Mouse (Mus musculus) thymus, adult 2 months (tissue): ENCODE results near the gene Psg16. TPM values are rescaled to one million over a fixed set of nuclear protein-coding genes. Genes with fewer than 3 reads are reported as not detected.
"Not testable (repeated sequence)": the region's sequence is repeated elsewhere in the genome, so short reads cannot be mapped to it uniquely, and the experiment has no call there.

Experiments used
- DNase-seq: peaks from one replicate; pipeline ENCODE4 v3.0.0; 2021
- H3K27ac ChIP-seq: fragments of 200-500 bp; 2 replicates; pipeline ENCODE4 v1.5.1; 2012; ENCODE audit warnings: low read length, control low read depth; ENCODE audit not compliant: control insufficient read depth, insufficient read depth
- H3K27me3 ChIP-seq: fragments of 200-500 bp; 2 replicates; pipeline ENCODE4 v1.6.1; 2012; ENCODE audit warnings: mild to moderate bottlenecking, low read length, moderate library complexity, mixed read lengths; ENCODE audit not compliant: control insufficient read depth, insufficient read depth
- H3K36me3 ChIP-seq: fragments of 200-500 bp; 2 replicates; pipeline ENCODE4 v1.6.1; 2012; ENCODE audit warnings: mild to moderate bottlenecking, low read length, moderate library complexity; ENCODE audit not compliant: control insufficient read depth, insufficient read depth
- H3K4me1 ChIP-seq: fragments of 200-500 bp; replicated peaks from 2 replicates; pipeline ENCODE4 v1.6.1; 2012; ENCODE audit warnings: low read length; ENCODE audit not compliant: control insufficient read depth, insufficient read depth
- H3K4me3 ChIP-seq: fragments of 200-500 bp; 2 replicates; pipeline ENCODE4 v1.5.1; 2012; ENCODE audit warnings: mild to moderate bottlenecking, low read length, control low read depth, moderate library complexity; ENCODE audit not compliant: control insufficient read depth, insufficient read depth
- CTCF ChIP-seq: fragments of 200-500 bp; IDR thresholded peaks from 2 replicates; pipeline ENCODE4 v1.5.1; 2012; ENCODE audit warnings: mild to moderate bottlenecking, control low read depth, low read length, moderate library complexity, borderline replicate concordance; ENCODE audit not compliant: control insufficient read depth, poor library complexity, insufficient read depth; ENCODE audit errors: extremely low read depth
- POLR2A ChIP-seq: fragments of 200-500 bp; IDR thresholded peaks from 2 replicates; pipeline ENCODE4 v1.6.1; 2012; ENCODE audit warnings: mild to moderate bottlenecking, low read length, control low read depth, moderate library complexity; ENCODE audit not compliant: control insufficient read depth, poor library complexity, insufficient read depth; ENCODE audit errors: extremely low read depth
- WGBS: fragments of 180-500 bp; shearing (Covaris S2); methylation state at CpG from one replicate; pipeline ENCODE4 v1.1.7; 2018; 5-methylcytosine and 5-hydroxymethylcytosine counted together
- polyA plus RNA-seq: library from polyadenylated mRNA; depleted of rRNA; stranded (reverse); fragments of >200 nt; gene quantifications from 2 replicates; pipeline ENCODE4 v1.2.3, GENCODE M21; 2012

Gene Psg16
- polyA plus RNA-seq, 1 experiment: not detected

DNA sequence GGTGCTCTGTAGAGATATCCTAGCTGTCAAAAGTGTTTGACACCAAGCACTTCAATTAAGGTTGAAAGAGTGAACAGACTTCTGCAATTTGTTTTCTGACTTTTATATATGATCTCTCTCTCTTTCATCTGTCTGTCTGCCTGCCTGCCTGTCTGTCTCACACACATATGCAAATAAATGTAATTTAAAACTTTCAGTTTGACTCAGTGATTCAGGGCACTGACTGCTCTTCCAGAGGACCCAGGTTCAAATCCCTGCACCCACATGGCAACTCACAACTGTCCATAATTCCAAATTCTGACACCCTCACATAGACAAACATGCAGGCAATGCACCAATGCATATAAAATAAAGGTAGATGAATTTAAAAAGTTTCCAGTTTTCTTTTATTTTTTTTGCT lies 6.8 kb upstream of the Psg16 start:
- TF ChIP-seq POLR2A (no peak), CTCF (no peak)
- Histone ChIP-seq H3K27ac (no peak overlapping the region), H3K4me1 (no peaks in the 10 kb centered on the region), H3K36me3 (no peaks in the 10 kb centered on the region), H3K4me3 (no peak overlapping the region), H3K27me3 (no peaks in the 10 kb centered on the region)
- no peak for DNase-seq

DNA sequence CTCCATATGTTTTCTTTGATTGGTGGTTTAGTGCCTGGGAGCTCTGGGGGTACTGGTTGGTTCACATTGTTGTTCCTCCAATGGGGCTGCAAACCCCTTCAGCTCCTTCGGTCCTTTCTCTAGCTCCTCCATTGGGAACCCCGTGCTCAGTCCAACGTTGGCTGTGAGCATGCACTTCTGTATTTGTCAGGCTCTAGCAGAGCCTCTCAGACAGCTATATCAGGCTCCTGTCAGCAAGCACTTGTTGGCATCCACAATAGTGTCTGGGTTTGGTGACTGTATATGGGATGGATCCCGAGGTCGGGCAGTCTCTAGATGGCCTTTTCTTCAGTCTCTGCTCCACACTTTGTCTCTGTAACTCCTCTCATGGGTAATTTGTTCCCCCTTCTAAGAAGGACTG lies 6.2 kb upstream of the Psg16 start:
- WGBS: 73% methylated on average over 5 of the region's 5 CpGs
- not testable (repeated sequence) for DNase-seq, H3K27ac ChIP-seq

DNA sequence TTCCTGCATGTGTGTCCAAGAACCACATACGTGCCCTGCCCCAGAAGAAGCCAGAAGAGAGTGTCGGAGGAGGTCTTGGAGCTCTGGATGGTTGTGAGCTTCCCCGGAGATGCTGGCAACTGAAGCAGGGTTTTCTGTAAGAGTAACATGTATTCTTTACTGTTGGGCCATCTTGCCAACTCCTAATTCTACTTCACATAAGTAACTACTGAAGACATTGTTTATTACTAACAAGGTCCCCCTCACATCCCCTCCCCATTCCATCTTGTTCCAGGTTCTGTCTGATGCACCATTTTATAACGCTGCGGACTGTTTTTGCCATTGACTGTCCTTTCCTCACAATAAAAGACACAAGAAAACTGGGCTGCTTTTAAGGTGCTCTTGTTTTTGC lies 332 bp upstream of the Psg16 start:
- no peak for DNase-seq
- no peaks in the 10 kb centered on the region for H3K4me1 ChIP-seq

More for the DNA sequence above, 6.2 kb upstream of the Psg16 start:
- H3K36me3 ChIP-seq, H3K4me1 ChIP-seq, H3K4me3 ChIP-seq, H3K27me3 ChIP-seq: not testable (repeated sequence)

DNA sequence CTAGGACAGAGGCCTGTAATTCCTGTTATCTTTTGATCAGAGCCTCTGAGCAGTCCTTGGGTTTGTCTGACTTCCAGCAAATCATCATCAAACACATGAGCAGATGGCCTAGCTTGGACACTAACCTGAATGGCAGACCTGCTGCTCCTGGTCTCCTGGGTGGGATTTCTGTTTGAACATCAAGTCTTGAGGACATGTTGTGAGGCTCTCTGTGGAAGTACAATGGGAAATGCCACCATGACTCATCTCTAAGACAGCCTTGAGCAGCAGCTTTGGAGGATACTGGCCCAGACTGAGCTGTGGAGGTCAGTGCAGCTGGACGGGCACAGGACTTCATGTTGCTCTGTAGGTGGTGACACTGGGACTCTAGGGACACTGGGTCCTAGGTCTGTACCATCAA lies 2.7 kb downstream of the Psg16 start:
- H3K4me3 ChIP-seq: no peak overlapping the region
- TF ChIP-seq CTCF: no peak
- no peak for TF ChIP-seq POLR2A
- H3K36me3 ChIP-seq: no peaks in the 10 kb centered on the region
- no peak overlapping the region for H3K27ac ChIP-seq
- 97% methylated on average over 1 of the region's 1 CpGs for WGBS
- no peak for DNase-seq
- H3K4me1 ChIP-seq: no peaks in the 10 kb centered on the region
- H3K27me3 ChIP-seq: no peaks in the 10 kb centered on the region

More for the DNA sequence above, 332 bp upstream of the Psg16 start:
- Histone ChIP-seq H3K27me3 (no peaks in the 10 kb centered on the region), H3K27ac (no peak overlapping the region), H3K36me3 (no peaks in the 10 kb centered on the region), H3K4me3 (no peak overlapping the region)
- TF ChIP-seq CTCF: no peak
- TF ChIP-seq POLR2A: no peak
- WGBS: 68% methylated on average over 5 of the region's 5 CpGs

DNA sequence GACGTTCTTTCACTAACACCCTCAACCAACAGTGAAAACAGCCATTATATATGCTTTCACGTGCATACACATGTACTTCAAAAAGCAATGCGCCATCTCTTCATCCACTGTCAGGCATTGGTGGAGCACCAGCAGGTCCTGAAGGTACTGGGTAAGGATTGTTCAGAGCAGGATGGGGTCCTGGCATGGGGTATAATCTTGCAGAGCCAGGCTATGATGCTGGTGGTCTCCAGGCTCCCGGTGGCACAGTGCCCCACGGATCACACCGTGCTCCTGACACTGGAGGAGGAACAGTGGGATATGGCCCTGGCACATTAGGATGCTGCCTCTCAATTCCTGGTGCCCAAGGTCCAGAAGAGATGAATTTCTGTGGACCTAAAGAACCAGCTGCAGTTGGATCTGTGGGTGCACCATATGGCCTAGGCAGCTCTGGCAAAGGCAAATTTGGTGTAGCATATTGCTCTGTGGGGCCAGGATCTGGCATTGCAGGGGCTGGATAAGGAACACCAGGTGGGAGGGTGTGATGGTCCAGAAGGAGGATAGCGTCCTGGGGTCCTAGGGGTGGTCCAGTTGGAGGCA lies 4.3 kb downstream of the Psg16 start:
- 84% methylated on average over 7 of the region's 7 CpGs for WGBS
- DNase-seq: no peak
- Histone ChIP-seq H3K4me1 (no peaks in the 10 kb centered on the region), H3K36me3 (no peaks in the 10 kb centered on the region), H3K27ac (no peak overlapping the region), H3K27me3 (no peaks in the 10 kb centered on the region), H3K4me3 (no peak overlapping the region)
- TF ChIP-seq POLR2A (no peak), CTCF (no peak)

DNA sequence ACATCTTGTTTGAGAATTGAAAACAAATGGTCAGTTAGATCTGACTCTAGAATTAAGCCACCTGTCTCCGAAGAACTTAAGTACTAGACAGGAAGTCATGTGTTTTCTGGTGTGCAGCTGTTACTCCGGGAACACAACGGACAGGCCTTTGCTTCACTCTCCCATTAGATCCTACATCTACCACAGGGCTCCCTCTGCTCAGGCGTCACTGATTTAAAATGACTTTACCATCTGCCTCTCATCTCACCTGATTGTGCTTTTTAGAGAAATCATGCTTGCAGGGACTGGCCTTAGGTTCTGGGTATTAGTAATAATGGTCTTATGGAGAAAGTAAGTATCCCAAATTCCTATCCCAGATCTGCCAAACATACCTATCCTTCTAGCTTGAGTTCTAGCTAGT lies 8.9 kb downstream of the Psg16 start:
- WGBS: 40% methylated on average over 4 of the region's 4 CpGs
- Histone ChIP-seq H3K4me3 (no peak overlapping the region), H3K4me1 (no peaks in the 10 kb centered on the region), H3K27ac (no peak overlapping the region), H3K36me3 (no peaks in the 10 kb centered on the region), H3K27me3 (no peaks in the 10 kb centered on the region)
- no peak for TF ChIP-seq CTCF
- no peak for TF ChIP-seq POLR2A
- DNase-seq: no peak

DNA sequence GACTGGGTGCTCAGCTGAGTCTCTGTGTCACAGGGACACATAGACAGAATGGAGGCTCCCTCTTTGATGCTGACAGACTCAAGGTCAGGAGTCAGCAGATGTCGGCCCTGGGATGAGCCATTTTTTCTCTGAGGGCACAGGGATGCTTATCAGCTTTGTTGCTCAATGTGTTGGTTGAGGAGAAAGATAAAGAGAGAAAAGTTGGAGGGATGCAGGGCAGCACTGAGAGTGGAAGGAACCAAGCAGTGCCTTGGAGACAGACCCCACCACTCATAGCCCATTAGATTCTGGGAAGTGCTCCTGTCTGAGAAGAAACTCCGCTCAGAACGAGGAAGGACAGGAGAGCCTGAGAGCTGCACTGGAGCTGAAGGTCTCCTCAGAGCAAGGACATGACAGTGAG lies 13.9 kb downstream of the Psg16 start:
- Histone ChIP-seq H3K27me3 (no peaks in the 10 kb centered on the region), H3K36me3 (no peaks in the 10 kb centered on the region), H3K27ac (no peak overlapping the region), H3K4me3 (no peak overlapping the region), H3K4me1 (no peaks in the 10 kb centered on the region)
- DNase-seq: no peak
- 88% methylated on average over 3 of the region's 3 CpGs for WGBS
- TF ChIP-seq POLR2A: no peak
- TF ChIP-seq CTCF: no peak
